Mouse (Mus musculus): Measurements from ENCODE around the gene Fam19a1.

DNA sequence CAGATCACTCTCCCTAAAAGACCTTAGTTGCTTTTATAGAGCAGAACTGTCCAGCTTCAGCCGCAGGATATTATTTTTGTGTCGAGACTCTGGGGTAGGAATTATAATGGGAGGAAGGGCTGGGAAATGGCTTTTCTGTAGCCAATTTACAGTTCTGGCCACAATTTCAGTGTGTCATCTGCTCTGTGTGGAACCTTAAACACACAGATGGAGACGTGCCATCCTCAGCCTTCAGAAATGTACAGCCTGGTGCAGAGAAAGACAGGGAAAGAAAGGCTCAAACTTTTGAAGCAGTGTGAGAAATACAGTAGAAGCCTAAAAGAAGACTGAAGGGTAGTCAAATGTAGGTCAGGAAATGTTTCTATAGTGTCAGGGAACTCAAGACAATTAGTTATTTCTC, 519.3 kb downstream of the Fam19a1 start:
- no peak for TF ChIP-seq CTCF (IDR thresholded peaks at IDR 0.05)
- TF ChIP-seq EP300 (IDR thresholded peaks at IDR 0.05): no peak

Data from lung, postnatal 0 days (tissue).